Comparison of ENCODE assay signal across 14 mouse cellular contexts in the genomic region with DNA sequence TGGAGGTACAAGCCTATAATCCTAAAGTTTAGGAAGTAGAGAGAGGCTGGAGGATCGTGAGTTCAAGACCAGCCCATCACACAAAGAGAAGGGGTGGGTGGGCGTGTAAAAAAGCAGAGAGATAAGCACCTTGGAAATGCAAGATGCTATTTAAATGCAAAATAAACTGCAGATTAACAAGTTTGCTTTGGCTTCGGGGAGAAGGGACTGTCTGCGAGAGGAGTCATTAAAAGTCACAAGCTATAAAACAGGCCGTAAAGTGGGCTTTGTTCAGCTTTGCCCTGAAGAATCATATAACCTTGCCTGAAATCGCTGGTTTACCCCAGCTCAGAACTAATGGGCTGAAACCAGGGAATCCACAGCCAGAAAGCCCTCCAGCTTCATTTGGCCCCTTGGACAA.
"Had no signal": no experiment of that assay in that cellular context is flagged by ENCODE, and none has a peak within 500 bp of the region (broad histone marks: within the 10 kb centered on the region; RNA-seq: fewer than 3 reads in every experiment).

No protein-coding gene starts in this region.

- H3K27me3 ChIP-seq: megakaryocyte, embryonic 14.5 days; midbrain, embryonic 12.5 days; midbrain, embryonic 15.5 days; neural tube, embryonic 12.5 days; stomach, embryonic 15.5 days had no signal

- H3K9ac ChIP-seq: lung, embryonic 14.5 days; midbrain, embryonic 12.5 days; midbrain, embryonic 15.5 days; neural tube, embryonic 12.5 days; stomach, embryonic 15.5 days had no signal

- ATAC-seq: midbrain, embryonic 15.5 days had no signal

- DNase-seq: lung, adult 18-20 months; lung, embryonic 14.5 days; lung, postnatal 10 days; right cerebral cortex, postnatal 14 days; thymus, adult 2 months; thymus, postnatal 25 days; thymus, postnatal 4 days had no signal

- H3K4me1 ChIP-seq: midbrain, embryonic 12.5 days; midbrain, embryonic 15.5 days; stomach, embryonic 15.5 days had no signal

- H3K36me3 ChIP-seq: midbrain, embryonic 12.5 days; midbrain, embryonic 15.5 days; neural tube, embryonic 12.5 days; stomach, embryonic 15.5 days had no signal

- H3K27ac ChIP-seq: macrophage; midbrain, embryonic 12.5 days; midbrain, embryonic 15.5 days; neural tube, embryonic 12.5 days; stomach, embryonic 15.5 days; stomach, postnatal 0 days had no signal

- H3K4me3 ChIP-seq: megakaryocyte, embryonic 14.5 days; midbrain, embryonic 12.5 days; midbrain, embryonic 15.5 days; neural tube, embryonic 12.5 days; stomach, embryonic 15.5 days had no signal

- H3K4me2 ChIP-seq: lung, embryonic 14.5 days; midbrain, embryonic 12.5 days; midbrain, embryonic 15.5 days; neural tube, embryonic 12.5 days; stomach, embryonic 15.5 days had no signal

- H3K9me3 ChIP-seq: megakaryocyte, embryonic 14.5 days; midbrain, embryonic 12.5 days; midbrain, embryonic 15.5 days; neural tube, embryonic 12.5 days; stomach, embryonic 15.5 days had no signal
